Mouse (Mus musculus) limb, embryonic 12.5 days (tissue): Measurements from ENCODE around the gene Trim56. TPM values are rescaled to one million over a fixed set of nuclear protein-coding genes. Genes with fewer than 3 reads are reported as not detected.

Experiments used
- ATAC-seq: fragments of 200-750 bp; cut with Nextera tagmentation; 2 replicates; pipeline ENCODE4 v1.8.0; 2017; ENCODE audit warnings: low read depth, moderate TSS enrichment; ENCODE audit not compliant: insufficient number of reproducible peaks, insufficient read depth, low FRiP score, low TSS enrichment
- H3K27ac ChIP-seq: fragments of 300-500 bp; sonication (generic); 2 replicates; pipeline ENCODE4 v1.5.1; 2016; ENCODE audit warnings: mild to moderate bottlenecking, moderate library complexity
- H3K27me3 ChIP-seq: fragments of 300-500 bp; sonication (generic); 2 replicates; pipeline ENCODE4 v1.6.1; 2016; ENCODE audit warnings: mild to moderate bottlenecking, moderate library complexity
- H3K36me3 ChIP-seq: fragments of 300-500 bp; sonication (generic); 2 replicates; pipeline ENCODE4 v1.6.1; 2016; ENCODE audit warnings: mild to moderate bottlenecking, moderate library complexity
- H3K4me1 ChIP-seq: fragments of 300-500 bp; sonication (generic); replicated peaks from 2 replicates; pipeline ENCODE4 v1.6.1; 2016
- H3K4me2 ChIP-seq: fragments of 300-500 bp; sonication (generic); 2 replicates; pipeline ENCODE4 v1.6.1; 2016; ENCODE audit warnings: mild to moderate bottlenecking, moderate library complexity
- H3K4me3 ChIP-seq: fragments of 300-500 bp; sonication (generic); replicated peaks from 2 replicates; pipeline ENCODE4 v1.5.1; 2016; ENCODE audit warnings: mild to moderate bottlenecking
- H3K9ac ChIP-seq: fragments of 300-500 bp; sonication (generic); replicated peaks from 2 replicates; pipeline ENCODE4 v1.6.1; 2016; ENCODE audit warnings: mild to moderate bottlenecking, moderate library complexity
- H3K9me3 ChIP-seq: fragments of 300-500 bp; sonication (generic); 2 replicates; pipeline ENCODE4 v1.6.1; 2016; ENCODE audit warnings: mild to moderate bottlenecking, moderate library complexity
- WGBS: fragments of 180-500 bp; shearing (Covaris S2); methylation state at CpG from one replicate; pipeline ENCODE4 v1.1.7; 2016; 5-methylcytosine and 5-hydroxymethylcytosine counted together
- polyA plus RNA-seq: library from polyadenylated mRNA; unstranded; fragments of >200 nt; fragmentation: Nextera tagmentation; extraction: Ambion mirVana; gene quantifications from 2 replicates; pipeline ENCODE4 v1.2.1, GENCODE M21; 2016

The Trim56 gene
- polyA plus RNA-seq, 1 experiment from 2014 or later, result 8.6 TPM

GRCm38 (mm10) chr5:137075726-137076125, 40.3 kb downstream of the Trim56 start:
- Histone ChIP-seq H3K36me3 (no peaks in the 10 kb centered on the region), H3K9me3 (no peaks in the 10 kb centered on the region), H3K27me3 (no peaks in the 10 kb centered on the region), H3K4me2 (no peak overlapping the region), H3K9ac (no peak overlapping the region), H3K4me3 (no peak overlapping the region), H3K4me1 (peaks cover 19% of the 10 kb centered on the region), H3K27ac (no peak overlapping the region)
- ATAC-seq, result no peak
- 73% methylated on average over 6 of the region's 6 CpGs for WGBS

GRCm38 (mm10) chr5:137074191-137074651, 41.8 kb downstream of the Trim56 start:
- Histone ChIP-seq H3K4me2 (no peak overlapping the region), H3K9ac (no peak overlapping the region), H3K4me1 (peaks cover 19% of the 10 kb centered on the region), H3K9me3 (no peaks in the 10 kb centered on the region), H3K27ac (no peak overlapping the region), H3K4me3 (no peak overlapping the region), H3K27me3 (no peaks in the 10 kb centered on the region), H3K36me3 (no peaks in the 10 kb centered on the region)
- no peak for ATAC-seq
- WGBS, result 35% methylated on average over 6 of the region's 6 CpGs

- H3K27ac ChIP-seq, result no peak overlapping the region
- peaks cover 13% of the 10 kb centered on the region for H3K4me1 ChIP-seq
- H3K9me3 ChIP-seq, result no peaks in the 10 kb centered on the region
- no peaks in the 10 kb centered on the region for H3K27me3 ChIP-seq
- no peak for ATAC-seq
- H3K4me2 ChIP-seq, result no peak overlapping the region
- no peak overlapping the region for H3K9ac ChIP-seq
- no peak overlapping the region for H3K4me3 ChIP-seq
- no peaks in the 10 kb centered on the region for H3K36me3 ChIP-seq
- 90% methylated on average over 8 of the region's 8 CpGs for WGBS
Observed at GRCm38 (mm10) chr5:137073141-137073540, 42.9 kb downstream of the Trim56 start.

- peak; percentile 95 for ATAC-seq
- Histone ChIP-seq H3K9ac (peak within 1 kb of the TSS; percentile 47; the same call in 1 of the 2 replicates), H3K4me2 (peak within 1 kb of the TSS; percentile 53), H3K4me3 (peak within 1 kb of the TSS; percentile 32), H3K27ac (peak within 1 kb of the TSS; percentile 80), H3K9me3 (no peaks in the 10 kb centered on the region), H3K36me3 (no peaks in the 10 kb centered on the region), H3K27me3 (no peaks in the 10 kb centered on the region), H3K4me1 (peaks cover 13% of the 10 kb centered on the region)
- 20% methylated on average over 23 of the region's 23 CpGs for WGBS
Observed at GRCm38 (mm10) chr5:137072079-137072960, 43.7 kb downstream of the Trim56 start, which contains the start of gene Serpine1. Gene Serpine1 (minus strand): TSS chr5:137072268.

GRCm38 (mm10) chr5:137070881-137071605, 45.0 kb downstream of the Trim56 start:
- no peak overlapping the region; the same call in 1 of the 2 replicates for H3K4me3 ChIP-seq
- H3K9ac ChIP-seq, result no peak overlapping the region
- no peaks in the 10 kb centered on the region for H3K27me3 ChIP-seq
- H3K4me2 ChIP-seq, result peak overlapping the region; percentile 53; the same call in 1 of the 2 replicates
- 85% methylated on average over 19 of the region's 19 CpGs for WGBS
- no peaks in the 10 kb centered on the region for H3K36me3 ChIP-seq
- no peak for ATAC-seq
- no peak overlapping the region for H3K27ac ChIP-seq
- no peaks in the 10 kb centered on the region for H3K9me3 ChIP-seq
- H3K4me1 ChIP-seq, result peaks cover 13% of the 10 kb centered on the region

GRCm38 (mm10) chr5:137068711-137069110, 47.3 kb downstream of the Trim56 start:
- Histone ChIP-seq H3K36me3 (no peaks in the 10 kb centered on the region), H3K27me3 (no peaks in the 10 kb centered on the region), H3K9me3 (no peaks in the 10 kb centered on the region), H3K27ac (no peak overlapping the region), H3K4me1 (peaks cover 7% of the 10 kb centered on the region), H3K4me2 (no peak overlapping the region), H3K9ac (no peak overlapping the region), H3K4me3 (no peak overlapping the region)
- ATAC-seq, result no peak
- WGBS, result 68% methylated on average over 4 of the region's 4 CpGs

GRCm38 (mm10) chr5:137065923-137066322, 50.1 kb downstream of the Trim56 start:
- no peaks in the 10 kb centered on the region for H3K27me3 ChIP-seq
- no peak for ATAC-seq
- H3K4me2 ChIP-seq, result no peak overlapping the region
- WGBS, result 77% methylated on average over 8 of the region's 8 CpGs
- no peak overlapping the region for H3K9ac ChIP-seq
- no peaks in the 10 kb centered on the region for H3K36me3 ChIP-seq
- H3K27ac ChIP-seq, result no peak overlapping the region
- no peak overlapping the region for H3K4me3 ChIP-seq
- no peaks in the 10 kb centered on the region for H3K9me3 ChIP-seq
- H3K4me1 ChIP-seq, result no peaks in the 10 kb centered on the region

GRCm38 (mm10) chr5:137065454-137065853, 50.6 kb downstream of the Trim56 start:
- Histone ChIP-seq H3K9ac (no peak overlapping the region), H3K27me3 (no peaks in the 10 kb centered on the region), H3K27ac (no peak overlapping the region), H3K4me1 (no peaks in the 10 kb centered on the region), H3K4me2 (no peak overlapping the region), H3K4me3 (no peak overlapping the region), H3K9me3 (no peaks in the 10 kb centered on the region), H3K36me3 (no peaks in the 10 kb centered on the region)
- WGBS, result 67% methylated on average over 6 of the region's 6 CpGs
- no peak for ATAC-seq

GRCm38 (mm10) chr5:137062601-137063000, 53.4 kb downstream of the Trim56 start:
- Histone ChIP-seq H3K36me3 (no peaks in the 10 kb centered on the region), H3K27me3 (no peaks in the 10 kb centered on the region), H3K4me1 (no peaks in the 10 kb centered on the region), H3K4me2 (no peak overlapping the region), H3K4me3 (no peak overlapping the region), H3K9me3 (no peaks in the 10 kb centered on the region), H3K27ac (no peak overlapping the region), H3K9ac (no peak overlapping the region)
- WGBS, result 87% methylated on average over 5 of the region's 5 CpGs
- ATAC-seq, result no peak

GRCm38 (mm10) chr5:137061809-137062481, 54.1 kb downstream of the Trim56 start:
- Histone ChIP-seq H3K27ac (no peak overlapping the region), H3K4me3 (no peak overlapping the region), H3K9me3 (no peaks in the 10 kb centered on the region), H3K36me3 (no peaks in the 10 kb centered on the region), H3K4me1 (no peaks in the 10 kb centered on the region), H3K4me2 (no peak overlapping the region), H3K9ac (no peak overlapping the region), H3K27me3 (no peaks in the 10 kb centered on the region)
- ATAC-seq, result no peak
- WGBS, result 28% methylated on average over 11 of the region's 12 CpGs
